Mouse (Mus musculus) neural tube, embryonic 11.5 days (tissue): Measurements from ENCODE around the gene Rab9b. TPM values are rescaled to one million over a fixed set of nuclear protein-coding genes. Genes with fewer than 3 reads are reported as not detected.

Source experiments
- ATAC-seq: fragments of 200-750 bp; cut with Nextera tagmentation; 2 replicates; pipeline ENCODE4 v1.8.0; 2017; ENCODE audit warnings: moderate number of reproducible peaks, mild to moderate bottlenecking, moderate TSS enrichment, moderate library complexity; ENCODE audit not compliant: insufficient read depth, low FRiP score, low TSS enrichment
- DNase-seq: peaks from one replicate; pipeline ENCODE4 v3.0.0-alpha.2; 2015; ENCODE audit warnings: low spot score
- H3K27ac ChIP-seq: fragments of 300-500 bp; sonication (generic); 2 replicates; pipeline ENCODE4 v1.5.1; 2014; ENCODE audit warnings: low read depth, mild to moderate bottlenecking, low read length
- H3K27me3 ChIP-seq: fragments of 300-500 bp; sonication (generic); 2 replicates; pipeline ENCODE4 v1.6.1; 2014; ENCODE audit warnings: mild to moderate bottlenecking, low read length, mixed read lengths; ENCODE audit not compliant: control insufficient read depth, insufficient read depth
- H3K36me3 ChIP-seq: fragments of 300-500 bp; sonication (generic); 2 replicates; pipeline ENCODE4 v1.6.1; 2014; ENCODE audit warnings: mild to moderate bottlenecking, low read length, moderate library complexity, mixed read lengths; ENCODE audit not compliant: control insufficient read depth, insufficient read depth
- H3K4me1 ChIP-seq: fragments of 300-500 bp; sonication (generic); 2 replicates; pipeline ENCODE4 v1.6.1; 2014; ENCODE audit warnings: low read length, mixed read lengths; ENCODE audit not compliant: control insufficient read depth, insufficient read depth
- H3K4me2 ChIP-seq: fragments of 300-500 bp; sonication (generic); 2 replicates; pipeline ENCODE4 v1.6.1; 2014; ENCODE audit warnings: low read depth, mild to moderate bottlenecking, moderate library complexity
- H3K4me3 ChIP-seq: fragments of 300-500 bp; sonication (generic); 2 replicates; pipeline ENCODE4 v1.5.1; 2014; ENCODE audit warnings: low read depth, low read length
- H3K9ac ChIP-seq: fragments of 300-500 bp; sonication (generic); 2 replicates; pipeline ENCODE4 v1.6.1; 2014; ENCODE audit warnings: mild to moderate bottlenecking, low read length
- H3K9me3 ChIP-seq: fragments of 300-500 bp; sonication (generic); 2 replicates; pipeline ENCODE4 v1.6.1; 2016; ENCODE audit warnings: low read length; ENCODE audit not compliant: control insufficient read depth
- WGBS: fragments of 180-500 bp; shearing (Covaris S2); extraction: QIAGEN DNeasy Blood & Tissue Kit; methylation state at CpG from one replicate; pipeline ENCODE4 v1.1.7; 2014; 5-methylcytosine and 5-hydroxymethylcytosine counted together
- polyA plus RNA-seq: library from polyadenylated mRNA; unstranded; fragments of >200 nt; fragmentation: Nextera tagmentation; extraction: Ambion mirVana; gene quantifications from 2 replicates; pipeline ENCODE4 v1.2.1, GENCODE M21; 2014

The Rab9b gene
- 5.8 and 5.9 TPM in 2 replicates for polyA plus RNA-seq

DNA sequence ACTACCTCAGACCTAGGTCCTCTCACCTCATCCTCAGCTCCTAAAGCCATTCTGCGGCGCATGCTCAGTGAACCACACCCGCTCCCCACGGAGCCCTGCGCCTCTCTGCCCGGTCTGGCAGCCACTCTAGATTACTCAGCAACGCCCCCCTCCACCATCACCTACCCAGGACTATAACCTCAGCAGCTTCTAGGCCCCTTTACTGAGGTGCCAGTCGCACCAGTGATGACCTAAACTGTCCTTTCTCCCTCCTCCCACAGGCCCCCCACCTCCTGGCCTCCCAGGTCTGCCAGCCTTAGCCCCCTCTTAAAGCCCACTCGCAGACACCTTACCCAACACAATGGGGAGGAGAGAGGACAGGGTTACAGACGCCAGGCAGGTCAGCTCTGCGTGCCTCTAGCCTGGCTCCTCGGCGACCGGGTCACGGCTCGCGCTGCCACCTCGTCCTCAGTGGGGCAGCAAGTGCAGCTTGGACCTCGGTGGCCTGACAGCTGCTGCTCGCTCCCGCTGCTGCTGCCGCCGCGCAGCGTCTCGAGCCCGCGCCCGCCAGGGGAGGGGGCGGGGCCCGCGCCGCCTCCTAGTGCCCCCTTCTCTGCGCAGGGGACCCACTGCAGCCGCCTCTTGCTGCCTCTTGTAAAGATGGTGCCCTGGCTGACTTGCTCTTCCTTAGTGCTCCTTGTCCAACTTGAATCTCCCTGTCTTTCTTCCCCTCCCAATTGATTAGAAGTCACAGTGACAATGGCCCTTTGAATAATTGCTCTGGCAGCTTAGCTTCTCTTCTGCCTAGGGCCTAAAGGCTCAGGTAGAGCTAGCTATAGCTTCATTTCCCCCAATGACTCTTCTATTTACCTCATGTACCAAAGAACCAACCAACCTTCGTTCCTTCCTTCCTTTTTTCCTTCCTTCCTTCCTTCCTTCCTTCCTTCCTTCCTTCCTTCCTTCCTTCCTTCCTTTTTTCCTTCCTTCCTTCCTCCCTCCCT, at the start of gene Rab9b:
Gene Rab9b (minus strand): TSS at position 695 of the 980 bp plus-strand sequence.
- WGBS: 20% methylated on average over 28 of the region's 36 CpGs

DNA sequence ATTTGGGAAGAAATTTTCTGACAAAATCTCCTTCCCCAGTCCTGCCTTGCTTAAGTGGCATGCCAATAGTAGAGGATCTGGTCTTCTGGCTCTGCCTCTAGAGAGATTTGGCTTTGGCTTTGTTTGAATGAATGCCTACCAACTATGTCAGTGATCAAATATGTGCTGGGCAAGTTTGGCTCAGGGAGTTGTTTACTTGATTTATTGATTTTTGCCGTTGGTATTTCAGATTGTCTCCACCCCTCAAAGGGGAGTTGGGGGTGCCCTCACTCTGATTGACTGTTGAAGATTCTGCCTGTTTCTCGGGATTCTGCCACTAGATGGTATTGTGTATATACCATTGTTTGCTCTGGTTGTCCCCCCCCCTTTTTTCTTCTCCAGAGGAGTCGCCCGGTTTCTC, 35.8 kb upstream of the Rab9b start:
- 68% methylated on average over 4 of the region's 4 CpGs for WGBS

More for the DNA sequence above, at the start of gene Rab9b:
- ATAC-seq (peak; percentile 85), DNase-seq (peak; percentile 66)
- no peak within 1 kb of the TSS for H3K27ac ChIP-seq
- H3K27me3 ChIP-seq: no peaks in the 10 kb centered on the region
- H3K9ac ChIP-seq: peak within 1 kb of the TSS; percentile 53
- H3K4me3 ChIP-seq: peak within 1 kb of the TSS; percentile 42
- peak within 1 kb of the TSS; percentile 68 for H3K4me2 ChIP-seq
- no peaks in the 10 kb centered on the region for H3K4me1 ChIP-seq
- no peaks in the 10 kb centered on the region for H3K9me3 ChIP-seq
- H3K36me3 ChIP-seq: no peaks in the 10 kb centered on the region

GRCm38 (mm10) chrX:136895757-136896156, 27.2 kb upstream of the Rab9b start:
- Histone ChIP-seq H3K4me2 (no peak overlapping the region), H3K9ac (no peak overlapping the region), H3K4me3 (no peak overlapping the region), H3K4me1 (no peaks in the 10 kb centered on the region), H3K27ac (no peak overlapping the region), H3K36me3 (no peaks in the 10 kb centered on the region), H3K27me3 (no peaks in the 10 kb centered on the region), H3K9me3 (no peaks in the 10 kb centered on the region)
- no peak for ATAC-seq
- WGBS: 57% methylated on average over 2 of the region's 2 CpGs
- no peak for DNase-seq

More for the DNA sequence above, 35.8 kb upstream of the Rab9b start:
- H3K36me3 ChIP-seq: no peaks in the 10 kb centered on the region
- H3K4me2 ChIP-seq: no peak overlapping the region
- H3K9ac ChIP-seq: no peak overlapping the region
- no peaks in the 10 kb centered on the region for H3K4me1 ChIP-seq
- ATAC-seq: no peak
- H3K27ac ChIP-seq: no peak overlapping the region
- H3K4me3 ChIP-seq: no peak overlapping the region
- H3K9me3 ChIP-seq: no peaks in the 10 kb centered on the region
- H3K27me3 ChIP-seq: no peaks in the 10 kb centered on the region
- DNase-seq: no peak

GRCm38 (mm10) chrX:136850300-136850699, 18.3 kb downstream of the Rab9b start:
- no peak overlapping the region for H3K9ac ChIP-seq
- DNase-seq: no peak

GRCm38 (mm10) chrX:136828610-136829009, 39.9 kb downstream of the Rab9b start:
- peak; percentile 16 for DNase-seq
- no peaks in the 10 kb centered on the region for H3K4me1 ChIP-seq
- no peaks in the 10 kb centered on the region for H3K36me3 ChIP-seq
- no peaks in the 10 kb centered on the region for H3K27me3 ChIP-seq
- no peak overlapping the region for H3K9ac ChIP-seq
- H3K9me3 ChIP-seq: no peaks in the 10 kb centered on the region
- no peak overlapping the region for H3K4me3 ChIP-seq
- no peak overlapping the region for H3K4me2 ChIP-seq
- ATAC-seq: peak; percentile 41; the same call in 1 of the 2 replicates
- no peak overlapping the region for H3K27ac ChIP-seq

More at GRCm38 (mm10) chrX:136850300-136850699, 18.3 kb downstream of the Rab9b start:
- Histone ChIP-seq H3K27ac (no peak overlapping the region), H3K27me3 (no peaks in the 10 kb centered on the region), H3K36me3 (no peaks in the 10 kb centered on the region), H3K4me2 (no peak overlapping the region), H3K9me3 (no peaks in the 10 kb centered on the region), H3K4me1 (no peaks in the 10 kb centered on the region), H3K4me3 (no peak overlapping the region)
- 35% methylated on average over 3 of the region's 3 CpGs for WGBS
- no peak for ATAC-seq

DNA sequence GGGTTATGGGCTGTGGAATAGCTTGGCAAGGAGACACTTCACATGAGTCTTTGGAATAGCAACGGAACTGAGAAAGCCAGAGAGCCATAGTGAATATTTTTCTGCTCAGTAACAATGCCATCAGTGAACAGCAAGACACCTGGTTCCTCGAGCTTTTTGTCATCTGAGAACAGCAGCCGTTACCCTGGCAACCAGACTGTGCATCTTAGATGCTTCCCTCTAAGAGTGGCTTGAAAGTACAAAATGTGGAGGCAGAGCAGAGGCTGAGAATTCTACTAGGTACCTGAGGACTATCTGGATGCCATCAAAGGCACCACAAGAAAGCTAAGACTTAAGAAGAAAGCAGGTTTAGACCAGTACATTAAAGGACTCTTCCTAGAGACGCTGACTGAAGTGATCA, 43.5 kb downstream of the Rab9b start:
- Histone ChIP-seq H3K36me3 (no peaks in the 10 kb centered on the region), H3K4me3 (no peak overlapping the region), H3K9ac (no peak overlapping the region), H3K4me2 (no peak overlapping the region), H3K27me3 (no peaks in the 10 kb centered on the region), H3K9me3 (no peaks in the 10 kb centered on the region), H3K27ac (no peak overlapping the region), H3K4me1 (no peaks in the 10 kb centered on the region)
- WGBS: 65% methylated on average over 4 of the region's 4 CpGs
- DNase-seq (no peak), ATAC-seq (no peak)

DNA sequence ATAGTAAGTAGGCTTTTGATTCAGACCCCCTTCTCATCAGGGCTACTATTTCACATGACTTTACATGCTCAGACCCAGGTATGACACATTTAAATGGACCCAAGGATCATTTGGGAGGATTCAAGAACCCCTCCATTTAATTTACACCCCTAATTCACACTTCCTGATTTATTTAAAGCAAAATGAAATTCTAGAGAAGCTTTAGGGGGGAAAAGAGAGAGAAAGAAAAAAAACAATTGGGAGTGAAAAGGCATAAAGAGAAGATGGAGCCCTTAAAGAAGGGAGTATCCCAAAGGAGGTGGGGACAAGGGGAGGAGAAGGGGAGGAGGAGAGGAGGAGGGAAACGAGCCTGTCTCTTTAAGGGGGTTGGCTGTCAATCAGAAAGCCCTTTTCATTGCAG, 46.2 kb downstream of the Rab9b start, which contains the start of gene Plp1:
Gene Plp1 (plus strand): TSS at position 301 of the 400 bp plus-strand sequence.
- ATAC-seq (no peak), DNase-seq (no peak)
- no peak within 1 kb of the TSS for H3K9ac ChIP-seq
- no peaks in the 10 kb centered on the region for H3K27me3 ChIP-seq
- H3K9me3 ChIP-seq: no peaks in the 10 kb centered on the region
- no peak within 1 kb of the TSS for H3K4me3 ChIP-seq
- WGBS: 50% methylated on average over 1 of the region's 1 CpGs
- no peak within 1 kb of the TSS for H3K27ac ChIP-seq
- no peaks in the 10 kb centered on the region for H3K4me1 ChIP-seq
- H3K36me3 ChIP-seq: no peaks in the 10 kb centered on the region
- no peak within 1 kb of the TSS for H3K4me2 ChIP-seq

- no peaks in the 10 kb centered on the region for H3K4me1 ChIP-seq
- no peaks in the 10 kb centered on the region for H3K9me3 ChIP-seq
- no peak overlapping the region for H3K4me2 ChIP-seq
- DNase-seq (peak; percentile 77), ATAC-seq (peak; percentile 67; the same call in 1 of the 2 replicates)
- H3K36me3 ChIP-seq: no peaks in the 10 kb centered on the region
- H3K9ac ChIP-seq: no peak overlapping the region
- H3K27me3 ChIP-seq: no peaks in the 10 kb centered on the region
- WGBS: 19% methylated on average over 1 of the region's 1 CpGs
- no peak overlapping the region for H3K4me3 ChIP-seq
- H3K27ac ChIP-seq: no peak overlapping the region
These were observed 48.3 kb downstream of the Rab9b start for GRCm38 (mm10) chrX:136820250-136820649.
